In the genomic region with DNA sequence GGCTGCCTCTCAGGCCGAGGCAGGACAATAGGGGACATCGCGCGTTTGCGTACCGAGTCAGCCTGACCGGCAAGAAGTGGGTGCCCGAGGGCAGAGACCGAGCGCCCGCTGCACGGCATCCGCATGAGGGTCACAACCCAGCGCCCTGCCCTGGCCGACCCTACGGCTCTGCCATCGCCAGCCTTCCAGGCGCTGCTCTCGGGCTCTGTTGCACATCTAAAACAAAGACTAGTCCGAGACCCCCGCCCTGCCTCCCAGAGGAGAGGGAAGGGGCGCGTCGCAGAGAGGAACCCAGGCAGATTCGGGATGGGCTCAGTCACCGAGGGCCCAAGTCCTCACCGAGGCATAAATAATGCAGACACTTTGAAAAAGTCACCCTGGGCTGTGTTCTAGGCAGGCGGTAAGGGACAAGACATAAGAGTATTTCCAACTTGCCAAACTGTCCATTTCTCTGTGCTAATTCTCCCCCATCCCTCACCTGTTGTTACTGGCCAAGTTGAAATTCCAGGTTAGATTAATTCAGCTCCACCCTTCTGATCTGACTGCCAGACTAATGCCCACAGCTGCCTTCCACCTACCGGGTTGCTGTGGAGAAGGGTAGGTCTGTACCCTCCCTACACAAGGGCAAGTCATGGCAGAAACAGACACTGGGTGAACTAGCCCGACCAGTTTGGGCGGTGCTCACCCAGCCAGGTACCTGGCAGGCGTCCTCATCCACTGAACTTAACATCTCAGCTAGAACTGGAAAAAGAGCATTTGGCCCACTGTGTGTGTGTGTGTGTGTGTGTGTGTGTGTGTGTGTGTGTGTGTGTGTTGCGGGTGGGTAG, we compare ENCODE assay signal across 7 mouse cellular contexts. TPM values are rescaled to one million over a fixed set of nuclear protein-coding genes. Genes with fewer than 3 reads are reported as not detected.
DNase-seq lines count a peak whose midpoint lies in the region; ATAC-seq and TF ChIP-seq lines count a peak whose summit lies in the region.

No protein-coding gene starts in this region.

- no peak for TF ChIP-seq EP300 in ES-Bruce4 (IDR thresholded peaks at IDR 0.05; ENCODE audit: insufficient read depth, low read depth, low read length)

- peak overlapping the region; percentile 82 for H3K4me3 ChIP-seq in ES-Bruce4 (ENCODE audit: low read depth, low read length)
- peak overlapping the region; percentile 82 for H3K4me3 ChIP-seq in hindbrain, embryonic 13.5 days
- peak overlapping the region; percentile 85 for H3K4me3 ChIP-seq in liver, embryonic 11.5 days (ENCODE audit: low read depth, low read length)

- no peaks in the 10 kb centered on the region for H3K27me3 ChIP-seq in ES-Bruce4 (ENCODE audit: control insufficient read depth, insufficient read depth, low read length, poor library complexity, severe bottlenecking)
- H3K27me3 ChIP-seq in hindbrain, embryonic 13.5 days = 0 out of 2 replicates have a peak, but pooled peaks cover 4% of the 10 kb centered on the region
- H3K27me3 ChIP-seq in liver, embryonic 11.5 days (replicated peaks; ENCODE audit: control insufficient read depth, insufficient read depth, low read length) = no peaks in the 10 kb centered on the region

- peak overlapping the region; percentile 92 for H3K4me2 ChIP-seq in hindbrain, embryonic 13.5 days
- peak overlapping the region; percentile 96 for H3K4me2 ChIP-seq in liver, embryonic 11.5 days

- H3K27ac ChIP-seq in ES-Bruce4 (ENCODE audit: insufficient read depth, low read length) = no peak overlapping the region
- peak overlapping the region; percentile 98 for H3K27ac ChIP-seq in hindbrain, embryonic 13.5 days
- H3K27ac ChIP-seq in liver, embryonic 11.5 days (ENCODE audit: low read depth, low read length) = peak overlapping the region; percentile 97

- H3K36me3 ChIP-seq in ES-Bruce4 (ENCODE audit: control insufficient read depth, insufficient read depth, low read length, poor library complexity, severe bottlenecking) = no peaks in the 10 kb centered on the region
- no peaks in the 10 kb centered on the region for H3K36me3 ChIP-seq in hindbrain, embryonic 13.5 days
- peaks cover 3% of the 10 kb centered on the region for H3K36me3 ChIP-seq in liver, embryonic 11.5 days (ENCODE audit: control insufficient read depth, insufficient read depth, low read length)

- ATAC-seq in hindbrain, embryonic 13.5 days (ENCODE audit: low FRiP score) = no peak; the same call in 1 of the 2 replicates
- peak; percentile 35 for ATAC-seq in liver, embryonic 11.5 days (replicated peaks; ENCODE audit: low FRiP score)

- peak overlapping the region; percentile 97 for H3K9ac ChIP-seq in ES-Bruce4 (ENCODE audit: low read depth, poor library complexity, severe bottlenecking)
- peak overlapping the region; percentile 96 for H3K9ac ChIP-seq in hindbrain, embryonic 13.5 days
- peak overlapping the region; percentile 94 for H3K9ac ChIP-seq in liver, embryonic 11.5 days (ENCODE audit: low read depth, low read length)

- H3K4me1 ChIP-seq in ES-Bruce4 (ENCODE audit: control insufficient read depth, insufficient read depth, low read length) = peaks cover 2% of the 10 kb centered on the region
- peaks cover 47% of the 10 kb centered on the region for H3K4me1 ChIP-seq in hindbrain, embryonic 13.5 days (replicated peaks)
- peaks cover 45% of the 10 kb centered on the region for H3K4me1 ChIP-seq in liver, embryonic 11.5 days (replicated peaks; ENCODE audit: control insufficient read depth, insufficient read depth, low read length)

- TF ChIP-seq CTCF in ES-Bruce4 (IDR thresholded peaks at IDR 0.05; ENCODE audit: low read depth, low read length) = no peak

- DNase-seq in ZHBTc4 (ENCODE audit: low read depth, low spot score) = peak; percentile 42
- no peak for DNase-seq in liver, embryonic 11.5 days (ENCODE audit: low spot score)
- peak; percentile 49 for DNase-seq in naive thymus-derived CD4-positive, alpha-beta T cell, adult 2 months (ENCODE audit: low read depth)
- no peak for DNase-seq in retina, postnatal 1 day
- no peak for DNase-seq in gastrocnemius, postnatal 25 days

- no peak for TF ChIP-seq POLR2A in ES-Bruce4 (IDR thresholded peaks at IDR 0.05; ENCODE audit: insufficient read depth, low read length)

- WGBS in hindbrain, embryonic 13.5 days = 3% methylated on average over 32 of the region's 33 CpGs
- 5% methylated on average over 33 of the region's 33 CpGs for WGBS in liver, embryonic 11.5 days

- no peaks in the 10 kb centered on the region for H3K9me3 ChIP-seq in ES-Bruce4 (replicated peaks; ENCODE audit: control insufficient read depth, insufficient read depth, low read length, poor library complexity, severe bottlenecking)
- no peaks in the 10 kb centered on the region for H3K9me3 ChIP-seq in hindbrain, embryonic 13.5 days
- H3K9me3 ChIP-seq in liver, embryonic 11.5 days (ENCODE audit: control insufficient read depth, low read length) = no peaks in the 10 kb centered on the region

RNA-seq across cellular contexts. Expression of a gene that starts 1.7 kb away (rescaled TPM):
- polyA plus RNA-seq in ES-Bruce4 (2011; ENCODE audit: insufficient read depth, insufficient read length, low read depth, missing spikeins) = 7.4 and 8.3 TPM in 2 replicates
- polyA plus RNA-seq in hindbrain, embryonic 13.5 days (2015; fragmentation: Nextera tagmentation; extraction: Ambion mirVana) = 69.8 and 75.4 TPM in 2 replicates
- 22.0 and 22.8 TPM in 2 replicates for polyA plus RNA-seq in liver, embryonic 11.5 days (2014; fragmentation: Nextera tagmentation; extraction: Ambion mirVana)
- total RNA-seq in gastrocnemius, postnatal 25 days (2021) = 10 to 100 TPM; 22.2 to 29.7 TPM

RNA-seq across cellular contexts. Expression of a gene that starts 49.6 kb away (rescaled TPM):
- 42.8 and 48.0 TPM in 2 replicates for polyA plus RNA-seq in ES-Bruce4 (2011; ENCODE audit: insufficient read depth, insufficient read length, low read depth, missing spikeins)
- polyA plus RNA-seq in hindbrain, embryonic 13.5 days (2015; fragmentation: Nextera tagmentation; extraction: Ambion mirVana) = 69.1 and 69.7 TPM in 2 replicates
- polyA plus RNA-seq in liver, embryonic 11.5 days (2014; fragmentation: Nextera tagmentation; extraction: Ambion mirVana) = 43.4 and 44.7 TPM in 2 replicates
- total RNA-seq in gastrocnemius, postnatal 25 days (2021) = 10 to 100 TPM; 14.3 to 14.5 TPM

Comparison
In these comparisons a context has a peak if more than half of its experiments do, and no peak if none do; other contexts are left out.
1. DNase-seq: peak in ZHBTc4 (single experiment) and naive thymus-derived CD4-positive, alpha-beta T cell, adult 2 months (single experiment); none in liver, embryonic 11.5 days (single experiment), retina, postnatal 1 day (single experiment) and gastrocnemius, postnatal 25 days (single experiment).
2. Peak in every context shown above with its lines, with median percentiles within 50 percentile points of each other: H3K4me3 ChIP-seq and H3K9ac ChIP-seq.